Mouse (Mus musculus) intestine, embryonic 15.5 days (tissue): ENCODE measurements around the gene Ikbke. TPM values are rescaled to one million over a fixed set of nuclear protein-coding genes. Genes with fewer than 3 reads are reported as not detected.
A peak's percentile ranks its signal among the peaks of the same experiment; 100 is the strongest.

Experiments
- ATAC-seq: fragments of 200-750 bp; cut with Nextera tagmentation; 2 replicates; pipeline ENCODE4 v1.8.0; 2017; ENCODE audit warnings: moderate TSS enrichment, moderate library complexity
- H3K27ac ChIP-seq: fragments of 300-500 bp; sonication (generic); 2 replicates; pipeline ENCODE4 v1.5.1; 2015; ENCODE audit warnings: mild to moderate bottlenecking, inconsistent platforms
- H3K27me3 ChIP-seq: fragments of 300-500 bp; sonication (generic); replicated peaks from 2 replicates; pipeline ENCODE4 v1.6.1; 2015; ENCODE audit warnings: inconsistent platforms
- H3K36me3 ChIP-seq: fragments of 300-500 bp; sonication (generic); 2 replicates; pipeline ENCODE4 v1.6.1; 2015; ENCODE audit warnings: inconsistent platforms
- H3K4me1 ChIP-seq: fragments of 300-500 bp; sonication (generic); replicated peaks from 2 replicates; pipeline ENCODE4 v1.6.1; 2015; ENCODE audit warnings: inconsistent platforms
- H3K4me2 ChIP-seq: fragments of 300-500 bp; sonication (generic); replicated peaks from 2 replicates; pipeline ENCODE4 v1.6.1; 2015; ENCODE audit warnings: mild to moderate bottlenecking, inconsistent platforms
- H3K4me3 ChIP-seq: fragments of 300-500 bp; sonication (generic); replicated peaks from 2 replicates; pipeline ENCODE4 v1.5.1; 2015; ENCODE audit warnings: inconsistent platforms
- H3K9ac ChIP-seq: fragments of 300-500 bp; sonication (generic); 2 replicates; pipeline ENCODE4 v1.6.1; 2015; ENCODE audit warnings: inconsistent platforms
- H3K9me3 ChIP-seq: fragments of 300-500 bp; sonication (generic); 2 replicates; pipeline ENCODE4 v1.6.1; 2016; ENCODE audit warnings: inconsistent platforms
- WGBS: fragments of 180-500 bp; shearing (Covaris S2); methylation state at CpG from one replicate; pipeline ENCODE4 v1.1.7; 2015; 5-methylcytosine and 5-hydroxymethylcytosine counted together
- polyA plus RNA-seq: library from polyadenylated mRNA; unstranded; fragments of >200 nt; fragmentation: Nextera tagmentation; extraction: Ambion mirVana; gene quantifications from 2 replicates; pipeline ENCODE4 v1.2.1, GENCODE M21; 2015

Ikbke gene
- polyA plus RNA-seq, 1 experiment from 2014 or later, result 7.3 TPM

GRCm38 (mm10) chr1:131298171-131298570, 18.8 kb upstream of the Ikbke start:
- 94% methylated on average over 9 of the region's 9 CpGs for WGBS
- peaks cover 6% of the 10 kb centered on the region; the same call in 1 of the 2 replicates for H3K36me3 ChIP-seq
- H3K9ac ChIP-seq, result no peak overlapping the region
- H3K4me3 ChIP-seq, result no peak overlapping the region
- no peaks in the 10 kb centered on the region for H3K27me3 ChIP-seq
- no peaks in the 10 kb centered on the region for H3K9me3 ChIP-seq
- H3K4me2 ChIP-seq, result no peak overlapping the region
- ATAC-seq, result no peak
- no peak overlapping the region for H3K27ac ChIP-seq
- no peaks in the 10 kb centered on the region for H3K4me1 ChIP-seq

- H3K27ac ChIP-seq, result no peak overlapping the region
- H3K9me3 ChIP-seq, result no peaks in the 10 kb centered on the region
- 93% methylated on average over 7 of the region's 7 CpGs for WGBS
- no peaks in the 10 kb centered on the region for H3K4me1 ChIP-seq
- no peak overlapping the region for H3K4me3 ChIP-seq
- peaks cover 13% of the 10 kb centered on the region; the same call in 1 of the 2 replicates for H3K36me3 ChIP-seq
- no peak overlapping the region for H3K4me2 ChIP-seq
- H3K9ac ChIP-seq, result no peak overlapping the region
- no peaks in the 10 kb centered on the region for H3K27me3 ChIP-seq
- no peak for ATAC-seq
Observed at GRCm38 (mm10) chr1:131296726-131297125, 17.3 kb upstream of the Ikbke start.

- Histone ChIP-seq H3K36me3 (peaks cover 13% of the 10 kb centered on the region; the same call in 1 of the 2 replicates), H3K9ac (no peak overlapping the region), H3K4me3 (no peak overlapping the region), H3K9me3 (no peaks in the 10 kb centered on the region), H3K4me2 (no peak overlapping the region), H3K27me3 (no peaks in the 10 kb centered on the region), H3K4me1 (no peaks in the 10 kb centered on the region), H3K27ac (no peak overlapping the region)
- 0 out of 2 replicates have a peak, but pooled peaks have one; percentile 41 for ATAC-seq
- 80% methylated on average over 8 of the region's 8 CpGs for WGBS
Observed at GRCm38 (mm10) chr1:131295200-131295599, 15.8 kb upstream of the Ikbke start.

GRCm38 (mm10) chr1:131293922-131294250, 14.5 kb upstream of the Ikbke start:
- Histone ChIP-seq H3K27me3 (no peaks in the 10 kb centered on the region), H3K4me3 (no peak overlapping the region), H3K4me1 (no peaks in the 10 kb centered on the region), H3K27ac (no peak overlapping the region), H3K9ac (no peak overlapping the region), H3K9me3 (no peaks in the 10 kb centered on the region), H3K4me2 (no peak overlapping the region), H3K36me3 (peaks cover 13% of the 10 kb centered on the region; the same call in 1 of the 2 replicates)
- ATAC-seq, result no peak
- 90% methylated on average over 2 of the region's 2 CpGs for WGBS

GRCm38 (mm10) chr1:131293221-131293921, 14.0 kb upstream of the Ikbke start:
- no peak overlapping the region for H3K4me2 ChIP-seq
- H3K36me3 ChIP-seq, result peaks cover 13% of the 10 kb centered on the region; the same call in 1 of the 2 replicates
- ATAC-seq, result no peak
- no peaks in the 10 kb centered on the region for H3K9me3 ChIP-seq
- H3K4me1 ChIP-seq, result no peaks in the 10 kb centered on the region
- 85% methylated on average over 4 of the region's 4 CpGs for WGBS
- no peak overlapping the region for H3K4me3 ChIP-seq
- H3K27me3 ChIP-seq, result no peaks in the 10 kb centered on the region
- no peak overlapping the region for H3K9ac ChIP-seq
- no peak overlapping the region for H3K27ac ChIP-seq

- no peaks in the 10 kb centered on the region for H3K9me3 ChIP-seq
- H3K9ac ChIP-seq, result no peak overlapping the region
- 0 out of 2 replicates have a peak, but pooled peaks cover 9% of the 10 kb centered on the region for H3K36me3 ChIP-seq
- no peak overlapping the region for H3K4me2 ChIP-seq
- 33% methylated on average over 2 of the region's 2 CpGs for WGBS
- ATAC-seq, result peak; percentile 51
- no peaks in the 10 kb centered on the region for H3K4me1 ChIP-seq
- H3K4me3 ChIP-seq, result no peak overlapping the region
- H3K27me3 ChIP-seq, result no peaks in the 10 kb centered on the region
- H3K27ac ChIP-seq, result no peak overlapping the region
Observed at GRCm38 (mm10) chr1:131290648-131291047, 11.2 kb upstream of the Ikbke start.

- H3K4me2 ChIP-seq, result no peak overlapping the region
- 0 out of 2 replicates have a peak, but pooled peaks cover 9% of the 10 kb centered on the region for H3K36me3 ChIP-seq
- no peak overlapping the region for H3K27ac ChIP-seq
- H3K4me3 ChIP-seq, result no peak overlapping the region
- no peaks in the 10 kb centered on the region for H3K9me3 ChIP-seq
- ATAC-seq, result no peak
- H3K9ac ChIP-seq, result no peak overlapping the region
- WGBS, result 87% methylated on average over 6 of the region's 6 CpGs
- H3K4me1 ChIP-seq, result no peaks in the 10 kb centered on the region
- no peaks in the 10 kb centered on the region for H3K27me3 ChIP-seq
Observed at GRCm38 (mm10) chr1:131288938-131289337, 9.5 kb upstream of the Ikbke start.

GRCm38 (mm10) chr1:131287267-131287666, 7.9 kb upstream of the Ikbke start:
- no peak overlapping the region for H3K4me3 ChIP-seq
- H3K27me3 ChIP-seq, result no peaks in the 10 kb centered on the region
- no peaks in the 10 kb centered on the region for H3K36me3 ChIP-seq
- WGBS, result 62% methylated on average over 2 of the region's 2 CpGs
- H3K27ac ChIP-seq, result no peak overlapping the region
- H3K9me3 ChIP-seq, result no peaks in the 10 kb centered on the region
- ATAC-seq, result no peak
- no peak overlapping the region for H3K9ac ChIP-seq
- H3K4me1 ChIP-seq, result no peaks in the 10 kb centered on the region
- no peak overlapping the region for H3K4me2 ChIP-seq

- Histone ChIP-seq H3K27me3 (no peaks in the 10 kb centered on the region), H3K4me3 (no peak overlapping the region), H3K9me3 (no peaks in the 10 kb centered on the region), H3K9ac (no peak overlapping the region), H3K36me3 (no peaks in the 10 kb centered on the region), H3K4me1 (0 out of 2 replicates have a peak, but pooled peaks cover 3% of the 10 kb centered on the region), H3K4me2 (no peak overlapping the region), H3K27ac (no peak overlapping the region)
- WGBS, result 82% methylated on average over 5 of the region's 5 CpGs
- ATAC-seq, result no peak
Observed at GRCm38 (mm10) chr1:131286803-131287202, 7.4 kb upstream of the Ikbke start.

GRCm38 (mm10) chr1:131284616-131285015, 5.2 kb upstream of the Ikbke start:
- no peak overlapping the region for H3K4me2 ChIP-seq
- no peak for ATAC-seq
- H3K27me3 ChIP-seq, result no peaks in the 10 kb centered on the region
- H3K36me3 ChIP-seq, result no peaks in the 10 kb centered on the region
- H3K9me3 ChIP-seq, result no peaks in the 10 kb centered on the region
- WGBS, result 50% methylated on average over 4 of the region's 4 CpGs
- H3K4me3 ChIP-seq, result no peak overlapping the region
- no peak overlapping the region for H3K27ac ChIP-seq
- H3K4me1 ChIP-seq, result 0 out of 2 replicates have a peak, but pooled peaks cover 6% of the 10 kb centered on the region
- no peak overlapping the region for H3K9ac ChIP-seq

GRCm38 (mm10) chr1:131284167-131284566, 4.8 kb upstream of the Ikbke start:
- H3K4me3 ChIP-seq, result no peak overlapping the region
- no peaks in the 10 kb centered on the region for H3K27me3 ChIP-seq
- H3K9me3 ChIP-seq, result no peaks in the 10 kb centered on the region
- ATAC-seq, result no peak
- H3K4me1 ChIP-seq, result 0 out of 2 replicates have a peak, but pooled peaks cover 8% of the 10 kb centered on the region
- H3K27ac ChIP-seq, result no peak overlapping the region
- no peak overlapping the region for H3K4me2 ChIP-seq
- 67% methylated on average over 1 of the region's 1 CpGs for WGBS
- no peaks in the 10 kb centered on the region for H3K36me3 ChIP-seq
- no peak overlapping the region for H3K9ac ChIP-seq

GRCm38 (mm10) chr1:131281731-131282130, 2.3 kb upstream of the Ikbke start:
- ATAC-seq, result no peak
- WGBS, result 46% methylated on average over 4 of the region's 4 CpGs
- no peaks in the 10 kb centered on the region for H3K9me3 ChIP-seq
- H3K4me2 ChIP-seq, result no peak overlapping the region
- H3K27me3 ChIP-seq, result no peaks in the 10 kb centered on the region
- H3K9ac ChIP-seq, result no peak overlapping the region
- no peak overlapping the region for H3K4me3 ChIP-seq
- H3K36me3 ChIP-seq, result no peaks in the 10 kb centered on the region
- peaks cover 17% of the 10 kb centered on the region for H3K4me1 ChIP-seq
- H3K27ac ChIP-seq, result no peak overlapping the region

GRCm38 (mm10) chr1:131280280-131280679, 874 bp upstream of the Ikbke start:
- Histone ChIP-seq H3K27me3 (no peaks in the 10 kb centered on the region), H3K27ac (0 out of 2 replicates have a peak overlapping the region, but pooled peaks have one; percentile 57), H3K4me1 (peaks cover 17% of the 10 kb centered on the region), H3K9me3 (no peaks in the 10 kb centered on the region), H3K4me2 (peak overlapping the region; percentile 74; the same call in 1 of the 2 replicates), H3K36me3 (no peaks in the 10 kb centered on the region), H3K9ac (no peak overlapping the region), H3K4me3 (no peak overlapping the region)
- 33% methylated on average over 3 of the region's 3 CpGs for WGBS
- peak; percentile 82 for ATAC-seq
